ENCODE assay signal across 16 mouse cellular contexts in genomic region chr12:82340196-82340918, GRCm38 (mm10).
DNase-seq lines count a peak whose midpoint lies in the region; ATAC-seq and TF ChIP-seq lines count a peak whose summit lies in the region.
"Had no signal": no experiment of that assay in that cellular context is flagged by ENCODE, and none has a peak within 500 bp of the region (broad histone marks: within the 10 kb centered on the region; RNA-seq: fewer than 3 reads in every experiment).

No protein-coding gene starts in this region.

- no peaks in the 10 kb centered on the region for H3K9me3 ChIP-seq in forebrain, postnatal 0 days (ENCODE audit: low read length)
- H3K9me3 ChIP-seq in forebrain, embryonic 10.5 days: no peaks in the 10 kb centered on the region
- H3K9me3 ChIP-seq: G1E; liver, embryonic 12.5 days; megakaryocyte, embryonic 14.5 days; neural tube, embryonic 12.5 days had no signal

- peak overlapping the region; percentile 61 for H3K4me2 ChIP-seq in forebrain, postnatal 0 days (ENCODE audit: low read depth)
- H3K4me2 ChIP-seq: liver, embryonic 12.5 days had no signal

- H3K27me3 ChIP-seq in forebrain, postnatal 0 days (ENCODE audit: insufficient read depth, low read length): no peaks in the 10 kb centered on the region
- no peaks in the 10 kb centered on the region for H3K27me3 ChIP-seq in forebrain, embryonic 10.5 days (ENCODE audit: poor library complexity, severe bottlenecking)
- H3K27me3 ChIP-seq: liver, embryonic 12.5 days; neural tube, embryonic 12.5 days had no signal

- no peaks in the 10 kb centered on the region for H3K36me3 ChIP-seq in forebrain, postnatal 0 days (ENCODE audit: insufficient read depth)
- H3K36me3 ChIP-seq in forebrain, embryonic 10.5 days (replicated peaks): peaks cover 36% of the 10 kb centered on the region

- no peak for DNase-seq in forebrain, postnatal 0 days
- DNase-seq in forebrain, embryonic 10.5 days (ENCODE audit: extremely low spot score, low spot score): no peak
- DNase-seq in layer of hippocampus, adult 2 months (ENCODE audit: low spot score in 2 of 2): no peak
- no peak for DNase-seq in layer of hippocampus, postnatal 36 days
- DNase-seq in brain, adult 2 months (ENCODE audit: low read depth, low spot score): peak; percentile 53
- DNase-seq in cerebellum, postnatal 25 days: no peak
- DNase-seq in right cerebral cortex, postnatal 14 days: no peak
- DNase-seq: gastrocnemius, postnatal 36 days; heart, postnatal 4 days; kidney, adult 8-10 months; thymus, postnatal 4 days had no signal

- TF ChIP-seq CTCF in forebrain, postnatal 0 days (IDR thresholded peaks at IDR 0.05; ENCODE audit: low read depth): no peak
- TF ChIP-seq CTCF in layer of hippocampus, adult 2 months (conservative IDR thresholded peaks at IDR 0.05): no peak

- ATAC-seq in forebrain, postnatal 0 days: no peak
- ATAC-seq in megakaryocyte, adult 5-6 weeks (ENCODE audit: poor library complexity, severe bottlenecking): peak; percentile 59
- ATAC-seq: liver, embryonic 12.5 days had no signal

- WGBS in forebrain, postnatal 0 days: 75% methylated on average over 6 of the region's 6 CpGs
- WGBS in forebrain, embryonic 10.5 days: 81% methylated on average over 6 of the region's 6 CpGs

- H3K9ac ChIP-seq in forebrain, postnatal 0 days: peak overlapping the region; percentile 48; the same call in 1 of the 2 replicates
- H3K9ac ChIP-seq: liver, embryonic 12.5 days had no signal

- H3K27ac ChIP-seq in forebrain, postnatal 0 days (ENCODE audit: low read depth, low read length): peak overlapping the region; percentile 83
- no peak overlapping the region for H3K27ac ChIP-seq in forebrain, embryonic 10.5 days
- peak overlapping the region; percentile 85 for H3K27ac ChIP-seq in layer of hippocampus, adult 2 months
- H3K27ac ChIP-seq: liver, embryonic 12.5 days; neural tube, embryonic 12.5 days had no signal

- peak overlapping the region; percentile 31 for H3K4me3 ChIP-seq in forebrain, postnatal 0 days (ENCODE audit: low read depth, low read length)
- H3K4me3 ChIP-seq in forebrain, embryonic 10.5 days: no peak overlapping the region
- H3K4me3 ChIP-seq in layer of hippocampus, adult 2 months: peak overlapping the region; percentile 55
- H3K4me3 ChIP-seq: liver, embryonic 12.5 days; neural tube, embryonic 12.5 days had no signal

- H3K4me1 ChIP-seq in forebrain, postnatal 0 days (ENCODE audit: insufficient read depth): peaks cover 12% of the 10 kb centered on the region
- H3K4me1 ChIP-seq in forebrain, embryonic 10.5 days: peaks cover 19% of the 10 kb centered on the region
